Mouse (Mus musculus) MEL-GATA-1-ER (cell line): ENCODE measurements around the gene Nos1.

Source experiments
- DNase-seq: peaks from one replicate; pipeline ENCODE4 v3.0.0-alpha.2; 2012; ENCODE audit warnings: low read depth; ENCODE audit errors: extremely low read depth

Gene Nos1

DNA sequence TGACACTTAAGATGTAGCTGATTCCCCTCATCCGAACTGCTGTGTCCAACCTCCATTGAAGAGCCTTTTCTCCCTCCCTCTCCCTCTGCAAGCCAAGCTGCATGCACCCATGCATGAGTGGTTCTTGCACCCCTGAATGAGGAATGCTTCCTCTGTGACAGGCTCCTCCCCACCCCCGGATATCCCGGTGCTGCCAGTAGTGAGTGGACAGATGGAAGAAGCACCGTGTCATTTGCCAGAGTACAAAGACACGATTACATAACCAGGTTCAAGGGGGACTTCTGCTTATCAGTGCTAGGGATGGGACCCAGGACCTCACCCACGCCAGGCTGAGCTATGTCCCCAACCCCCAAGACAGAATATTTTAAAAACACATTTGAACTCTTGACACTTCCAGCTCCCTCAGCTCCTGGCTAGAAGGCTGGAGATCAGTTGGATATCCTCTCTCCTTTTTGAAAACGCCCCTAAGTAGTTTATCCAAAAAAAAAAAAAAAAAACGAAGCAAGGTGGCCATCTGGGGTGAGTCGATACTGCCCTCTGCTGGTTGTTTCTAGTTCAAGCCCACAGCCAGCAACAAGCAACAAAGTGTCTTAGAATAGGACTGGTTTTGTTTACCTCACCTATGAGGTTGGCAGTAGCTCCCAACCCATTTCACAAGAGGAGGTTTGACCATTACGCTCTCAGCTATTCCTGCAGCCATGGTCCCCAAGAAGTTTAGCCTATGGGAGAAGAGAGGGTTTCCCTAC, 175.0 kb downstream of the Nos1 start:
- peak; percentile 20 for DNase-seq

DNA sequence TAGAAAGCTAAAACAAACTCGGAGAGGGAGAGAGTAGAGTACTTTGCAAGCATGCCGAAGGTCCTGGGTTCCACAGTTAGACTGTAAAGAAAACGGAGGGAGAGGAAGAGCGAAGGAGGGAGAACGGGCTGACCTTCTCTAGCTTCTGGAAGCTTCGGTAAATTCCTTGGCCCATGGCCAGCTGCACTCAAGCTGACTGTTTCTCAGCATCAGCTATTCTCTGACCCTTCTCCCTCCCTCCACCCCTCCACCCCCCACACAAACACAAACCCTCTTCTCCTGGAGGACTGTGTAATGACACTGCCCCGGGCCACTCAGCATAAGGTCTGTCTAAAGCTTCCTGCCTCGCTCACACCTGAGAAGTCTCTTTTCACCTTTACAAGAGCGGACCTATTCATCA, 183.9 kb downstream of the Nos1 start:
- no peak for DNase-seq

DNA sequence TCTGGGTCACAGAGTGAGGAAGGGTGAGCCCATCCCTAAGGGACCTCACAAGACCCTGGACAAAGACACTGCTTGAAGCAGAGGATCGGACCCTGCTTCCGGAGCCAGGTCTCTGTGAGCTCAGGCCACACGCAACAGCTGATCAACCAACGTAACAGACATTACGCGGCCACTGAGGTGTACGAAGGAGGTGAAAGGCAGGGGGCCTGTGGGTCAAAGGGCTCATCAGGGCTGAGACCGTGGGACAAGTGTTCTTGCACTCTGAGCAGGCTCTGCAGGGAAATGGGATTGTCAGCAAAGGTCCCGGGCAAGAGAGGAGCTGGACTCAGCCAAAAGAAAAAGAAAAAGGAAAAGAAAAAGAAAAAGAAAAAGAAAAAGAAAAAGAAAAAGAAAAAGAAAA, 186.1 kb downstream of the Nos1 start:
- DNase-seq, result no peak

DNA sequence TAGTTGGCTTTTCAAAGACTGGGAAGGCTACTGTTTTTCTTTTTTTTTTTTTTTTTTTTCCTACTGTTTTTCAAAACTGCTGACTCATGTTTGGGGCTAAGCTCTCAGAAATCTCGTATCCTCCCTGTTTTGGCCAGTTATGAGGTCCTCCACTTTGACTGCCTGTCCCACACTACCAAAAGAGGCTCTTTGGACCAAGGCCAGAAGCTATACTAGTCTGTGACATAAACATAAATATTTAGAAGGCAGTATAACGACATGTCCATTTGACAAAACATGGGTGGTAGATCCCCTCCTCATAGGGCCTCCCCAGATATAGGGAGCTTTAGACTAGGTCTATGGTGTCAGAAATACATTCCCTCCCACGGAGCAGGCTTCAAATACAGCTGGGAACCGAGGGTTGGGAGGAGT, 186.8 kb downstream of the Nos1 start:
- DNase-seq, result no peak

DNA sequence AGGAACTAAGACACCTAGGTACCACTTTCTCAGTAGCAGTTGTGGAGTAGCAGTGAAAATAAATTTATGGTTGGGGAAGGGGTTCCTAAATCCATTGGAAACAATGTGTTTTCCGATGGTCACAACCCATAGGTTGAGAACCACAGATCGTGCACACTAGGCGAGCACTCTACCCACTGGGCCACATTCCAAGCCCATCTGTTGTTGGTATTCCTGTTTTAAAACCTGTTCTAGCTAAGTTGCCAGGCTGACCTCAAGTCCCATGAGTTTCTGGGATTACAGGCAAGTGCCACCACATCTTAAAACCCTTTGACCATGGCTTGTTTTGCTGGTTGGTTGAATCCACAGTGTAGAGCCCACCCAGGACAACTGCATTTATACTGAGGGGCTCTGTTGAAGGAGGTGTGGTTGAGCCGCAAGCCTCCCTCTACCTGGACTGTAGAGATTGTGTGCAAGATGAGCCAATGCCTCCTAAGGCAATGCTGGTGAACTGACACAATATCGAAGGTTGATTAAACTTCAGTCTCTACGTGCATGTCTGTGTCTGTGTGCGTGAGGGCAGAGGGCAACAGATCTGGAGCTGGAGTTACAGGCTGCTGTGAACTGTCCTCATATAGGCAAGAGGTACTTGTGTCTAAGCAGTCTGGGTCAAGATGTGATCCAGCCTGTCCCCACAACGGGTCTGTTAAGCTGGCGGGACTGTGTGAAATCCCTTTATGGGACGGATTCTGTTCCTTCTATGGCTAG, 189.0 kb downstream of the Nos1 start:
- DNase-seq, result no peak

DNA sequence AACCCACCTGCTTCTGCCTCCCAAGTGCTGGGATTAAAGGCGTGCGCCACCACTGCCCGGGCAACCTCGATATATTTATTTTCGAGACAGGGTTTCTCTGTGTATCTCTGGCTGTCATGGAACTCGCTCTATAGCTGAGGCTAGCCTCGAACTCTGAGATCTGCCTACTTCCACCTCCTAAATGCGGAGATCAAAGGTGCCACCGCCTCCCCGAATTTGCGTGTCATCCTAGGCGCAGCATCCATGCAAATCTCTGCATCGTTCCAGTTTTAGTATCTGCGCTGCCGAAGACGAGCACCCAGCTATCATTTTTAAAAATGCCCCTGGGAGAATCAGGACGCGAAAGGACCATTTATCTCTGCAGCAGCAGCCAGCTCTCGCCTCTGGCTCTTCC, 195.4 kb downstream of the Nos1 start:
- DNase-seq, result no peak

DNA sequence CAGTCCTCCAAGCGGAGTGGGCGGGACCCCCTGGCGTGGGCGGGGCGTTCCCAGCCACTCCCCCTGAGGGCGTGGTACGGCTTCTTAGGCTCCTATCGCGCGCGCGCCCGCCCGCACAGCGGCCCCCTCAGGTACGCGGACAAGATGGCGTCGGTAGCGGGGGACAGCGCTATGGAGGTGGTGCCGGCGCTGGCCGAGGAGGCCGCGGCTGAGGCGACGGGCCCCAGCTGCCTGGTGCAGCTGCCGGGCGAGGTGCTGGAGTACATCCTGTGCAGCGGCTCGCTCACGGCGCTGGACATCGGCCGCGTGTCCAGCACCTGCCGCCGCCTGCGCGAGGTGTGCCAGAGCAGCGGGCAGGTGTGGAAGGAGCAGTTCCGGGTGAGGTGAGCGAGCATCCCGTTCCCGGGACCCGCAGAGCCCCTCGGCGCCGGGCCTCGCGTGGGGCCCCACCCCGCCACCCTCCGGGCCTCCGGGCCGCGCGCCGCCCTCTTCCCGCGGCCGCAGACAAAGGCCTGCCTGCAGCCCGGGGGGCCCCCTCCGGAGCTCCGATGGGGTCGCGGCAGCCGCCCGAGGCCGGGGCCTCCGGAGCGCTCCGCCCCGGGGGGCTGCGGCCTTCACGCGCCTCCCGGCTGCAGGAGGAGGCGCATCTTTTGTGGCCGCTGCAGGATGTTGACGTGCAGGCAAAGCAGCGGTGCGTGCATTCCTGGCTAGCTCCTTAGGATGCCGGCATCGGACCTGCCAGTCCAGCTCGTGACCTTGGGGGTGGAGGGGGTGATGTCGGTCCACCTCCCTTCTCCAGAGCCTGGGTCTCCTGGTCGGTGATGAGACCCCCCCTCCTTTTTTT, 196.0 kb downstream of the Nos1 start, which contains the start of gene Fbxo21:
Gene Fbxo21 (plus strand): TSS at position 74 of the 844 bp plus-strand sequence.
- DNase-seq, result peak; percentile 76

DNA sequence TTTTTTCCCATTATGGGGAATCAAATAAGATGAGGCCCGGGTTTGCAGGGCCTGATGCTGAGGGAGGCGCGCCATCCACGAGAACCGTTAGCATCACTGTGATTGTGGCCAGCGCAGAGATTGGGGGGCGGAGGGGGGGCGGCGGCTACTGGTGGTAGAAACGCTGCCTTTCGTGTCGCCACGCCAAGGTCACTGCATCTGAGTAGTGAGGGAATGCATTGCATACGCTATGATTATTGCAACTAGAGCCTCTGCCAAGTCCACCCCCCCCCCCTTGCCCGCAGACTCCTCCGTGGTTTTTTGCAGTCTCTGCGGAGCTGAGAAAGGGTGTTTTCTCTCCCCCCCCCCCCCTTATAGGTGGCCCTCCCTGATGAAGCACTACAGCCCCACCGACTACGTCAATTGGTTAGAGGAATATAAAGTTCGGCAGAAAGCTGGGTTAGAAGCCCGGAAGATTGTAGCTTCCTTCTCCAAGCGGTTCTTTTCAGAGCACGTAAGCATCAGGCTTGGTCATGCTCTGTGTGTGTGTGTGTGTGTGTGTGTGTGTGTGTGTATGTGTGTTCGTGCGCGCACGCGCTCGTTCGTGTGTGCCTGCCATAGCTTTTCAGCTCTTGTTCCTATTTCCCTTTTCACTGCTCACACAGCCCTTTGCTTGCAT, 196.8 kb downstream of the Nos1 start:
- DNase-seq, result no peak

DNA sequence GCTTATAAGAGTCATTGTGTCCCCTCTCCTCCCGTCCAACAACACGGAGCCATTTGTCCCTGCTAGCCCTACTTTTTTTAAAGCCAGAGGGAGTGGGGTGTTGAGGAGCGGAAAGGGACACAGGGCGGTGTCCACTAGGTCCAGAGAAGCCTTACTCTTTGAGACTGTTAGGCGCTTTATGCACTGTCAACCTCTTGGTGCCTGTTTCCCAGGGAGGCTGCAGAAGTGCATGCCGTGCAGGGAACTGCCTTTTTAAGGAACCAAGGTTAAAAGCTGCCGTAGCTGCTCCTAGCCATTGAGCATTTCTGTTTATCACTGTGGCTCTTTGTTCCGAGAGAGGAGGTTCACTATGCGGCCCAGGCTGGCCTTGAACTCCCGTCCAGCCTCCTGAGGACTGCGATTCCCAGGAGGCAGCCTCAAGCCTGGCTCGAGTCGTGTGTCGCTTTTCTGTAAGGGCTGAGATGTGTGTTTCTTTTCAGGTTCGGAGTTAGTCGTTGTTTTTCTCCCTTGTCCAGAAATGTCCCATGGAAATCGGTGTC, 197.4 kb downstream of the Nos1 start:
- no peak for DNase-seq

DNA sequence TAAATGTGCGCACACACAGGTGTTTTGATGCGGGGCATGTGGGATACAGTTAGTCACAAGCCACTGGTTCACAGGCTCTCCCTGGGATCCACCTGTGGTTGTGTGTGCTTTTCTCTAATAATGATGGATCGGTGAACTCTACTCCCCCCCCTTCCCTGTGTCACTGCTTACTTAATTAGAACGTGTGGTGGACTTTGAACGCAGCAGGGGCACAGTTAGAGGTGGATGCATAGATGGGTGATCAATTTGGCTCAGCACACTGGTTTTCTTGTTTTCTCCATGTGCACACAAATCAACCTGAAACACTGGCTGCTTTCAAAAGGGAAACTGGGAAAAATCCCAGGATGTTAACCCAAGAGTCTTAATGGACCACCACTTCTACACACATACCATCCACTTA, 198.2 kb downstream of the Nos1 start:
- no peak for DNase-seq

DNA sequence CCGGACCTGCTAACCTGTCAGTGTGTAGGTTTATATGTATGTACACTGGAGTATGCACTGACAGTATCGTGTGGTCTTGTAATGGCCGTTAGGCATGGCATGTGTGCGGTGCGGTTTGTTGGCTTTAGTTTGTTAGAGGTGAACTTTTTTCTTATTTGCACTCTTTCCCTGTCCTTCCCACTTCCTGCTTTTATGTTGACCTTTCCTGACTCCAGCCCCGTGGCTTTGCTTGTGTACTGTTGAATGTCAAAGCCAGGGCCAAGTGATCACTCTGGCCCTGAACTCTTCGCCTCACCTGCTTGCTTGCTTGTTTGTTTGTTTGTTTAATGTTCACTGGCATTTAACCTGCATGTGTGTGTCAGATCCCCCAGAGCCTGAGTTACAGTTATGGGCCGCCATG, 200.1 kb downstream of the Nos1 start:
- no peak for DNase-seq

DNA sequence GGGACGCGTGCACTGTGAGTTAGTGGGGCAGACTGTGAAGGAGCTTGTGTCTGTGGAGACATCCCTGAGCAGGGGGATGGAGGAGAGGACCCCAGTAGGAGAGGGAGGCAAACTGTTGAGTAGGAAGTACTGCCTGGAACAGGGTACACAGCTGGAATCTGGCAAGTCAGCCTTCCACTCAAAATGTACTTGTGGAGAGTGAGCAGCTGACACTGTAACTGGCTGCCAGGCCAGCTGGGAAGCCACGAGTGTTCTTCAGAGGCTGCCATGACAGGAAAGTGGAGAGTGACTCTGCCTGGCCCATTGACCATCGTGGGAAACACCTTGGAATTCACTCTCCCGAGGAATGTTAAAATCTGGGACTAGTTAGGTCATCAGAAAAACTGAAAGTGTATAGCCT, 201.1 kb downstream of the Nos1 start:
- DNase-seq, result no peak

DNA sequence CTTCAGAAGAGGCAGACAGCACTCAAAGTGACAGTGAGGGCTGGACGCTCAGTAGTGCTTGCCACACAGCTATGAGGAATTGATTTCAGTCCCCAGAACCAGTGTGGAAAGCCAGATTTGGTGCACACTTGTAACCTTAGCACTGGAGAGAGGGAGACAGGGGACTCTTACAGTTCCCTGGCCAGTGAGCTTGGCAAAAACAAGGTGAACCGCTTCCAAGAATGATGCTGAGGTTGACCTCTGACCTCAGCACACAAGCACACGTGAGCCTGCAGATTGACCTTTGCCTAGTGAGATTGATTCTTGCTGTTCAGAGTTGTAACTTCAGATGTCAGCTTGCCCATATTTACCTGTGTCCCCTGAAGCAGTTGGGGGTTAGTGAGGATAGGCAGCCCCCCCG, 205.5 kb downstream of the Nos1 start:
- no peak for DNase-seq

DNA sequence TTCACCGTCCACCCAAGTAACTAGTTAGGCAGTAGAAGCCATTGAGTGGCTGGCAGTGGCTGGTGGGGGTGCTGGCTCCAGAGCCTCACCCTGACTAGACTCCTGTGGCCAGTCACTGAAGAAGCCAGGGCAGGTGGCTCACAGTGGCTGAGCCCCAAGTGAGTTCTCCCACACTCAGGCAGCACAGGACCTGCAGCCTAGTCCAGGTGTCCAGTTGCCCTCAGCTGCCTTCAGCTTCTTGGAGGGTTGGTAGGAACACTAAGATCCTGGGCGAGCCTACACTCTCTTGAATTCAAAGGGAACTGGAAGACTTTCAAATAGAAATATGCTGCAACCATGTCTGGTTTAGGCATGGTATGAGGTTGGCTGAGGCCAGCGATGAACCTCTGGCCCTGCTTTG, 207.1 kb downstream of the Nos1 start:
- no peak for DNase-seq

DNA sequence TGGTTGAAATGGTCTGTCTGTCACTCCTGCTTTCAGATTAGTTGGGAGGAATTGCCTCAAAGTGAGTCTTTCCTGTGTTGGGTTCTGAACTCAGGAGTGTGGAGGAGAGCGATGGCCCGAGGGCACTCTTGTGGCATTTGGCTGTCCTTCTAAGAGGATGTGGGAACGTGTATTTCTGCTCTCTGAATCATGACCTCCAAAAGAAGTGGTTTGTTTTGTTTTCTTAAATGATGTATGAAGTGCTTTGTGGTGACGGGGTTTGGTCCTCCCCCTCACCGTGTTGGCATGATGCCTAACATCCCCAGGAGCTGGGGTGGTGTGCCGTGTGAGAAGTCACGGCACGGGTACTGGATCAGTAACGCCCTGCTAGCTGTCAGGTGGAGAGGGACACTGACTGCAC, 207.5 kb downstream of the Nos1 start:
- no peak for DNase-seq

DNA sequence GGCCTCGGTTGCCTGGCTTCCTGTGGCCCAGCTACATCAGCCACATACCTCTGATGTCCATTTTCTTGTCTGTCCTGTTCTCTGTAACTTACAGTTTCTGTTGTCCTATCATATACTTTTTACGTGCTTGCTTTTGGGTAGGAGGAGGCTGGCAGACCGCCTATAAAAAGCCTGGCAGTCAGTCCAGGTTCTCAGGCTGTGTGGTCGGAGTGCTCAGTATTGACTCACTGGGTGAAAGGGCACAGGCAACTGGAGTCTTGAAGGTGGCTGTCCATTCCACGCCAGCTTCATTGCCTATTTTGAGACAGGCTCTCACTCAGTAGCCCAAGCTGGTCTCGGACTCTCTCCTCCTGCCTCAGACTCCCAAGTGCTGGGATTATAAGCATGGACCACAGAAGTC, 208.9 kb downstream of the Nos1 start:
- no peak for DNase-seq

DNA sequence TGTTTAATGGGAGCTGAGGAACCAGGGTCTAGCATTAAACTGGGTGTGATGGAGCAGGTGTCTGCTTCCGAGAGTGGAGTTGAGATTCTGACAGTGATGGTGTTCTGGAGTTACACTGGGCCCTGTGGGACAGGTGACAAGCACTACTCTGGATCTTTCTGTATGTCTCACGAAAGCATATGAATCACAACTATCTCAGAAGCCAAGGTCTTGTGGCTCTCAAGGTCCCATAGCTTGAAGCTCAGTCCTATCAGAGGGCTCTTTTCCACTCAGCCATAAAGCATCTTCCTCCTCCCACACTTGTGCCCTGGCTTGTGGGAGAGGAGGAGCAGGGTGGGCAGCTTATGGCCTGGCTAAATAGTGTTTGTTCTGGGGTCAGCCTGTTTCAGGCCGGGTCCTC, 210.1 kb downstream of the Nos1 start:
- DNase-seq, result no peak

DNA sequence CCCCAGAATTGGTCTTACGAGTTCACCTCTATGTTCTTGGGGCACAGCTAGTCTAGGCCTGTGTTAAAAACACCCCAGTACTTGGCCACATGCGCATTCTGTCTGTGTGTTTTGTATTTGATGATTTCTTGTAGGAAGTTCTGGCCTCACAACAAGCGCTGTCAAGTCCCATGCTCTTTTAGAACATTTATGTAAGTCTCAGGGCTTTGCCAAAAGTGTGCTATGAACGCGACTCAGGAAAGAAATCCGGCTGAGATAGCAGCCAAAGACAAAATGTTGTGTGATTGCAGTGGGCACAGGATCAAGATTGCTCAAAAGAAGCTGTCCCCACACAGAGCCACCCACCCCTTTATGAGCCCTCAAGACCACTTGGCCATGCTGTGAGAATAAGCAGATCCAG, 212.7 kb downstream of the Nos1 start:
- no peak for DNase-seq

DNA sequence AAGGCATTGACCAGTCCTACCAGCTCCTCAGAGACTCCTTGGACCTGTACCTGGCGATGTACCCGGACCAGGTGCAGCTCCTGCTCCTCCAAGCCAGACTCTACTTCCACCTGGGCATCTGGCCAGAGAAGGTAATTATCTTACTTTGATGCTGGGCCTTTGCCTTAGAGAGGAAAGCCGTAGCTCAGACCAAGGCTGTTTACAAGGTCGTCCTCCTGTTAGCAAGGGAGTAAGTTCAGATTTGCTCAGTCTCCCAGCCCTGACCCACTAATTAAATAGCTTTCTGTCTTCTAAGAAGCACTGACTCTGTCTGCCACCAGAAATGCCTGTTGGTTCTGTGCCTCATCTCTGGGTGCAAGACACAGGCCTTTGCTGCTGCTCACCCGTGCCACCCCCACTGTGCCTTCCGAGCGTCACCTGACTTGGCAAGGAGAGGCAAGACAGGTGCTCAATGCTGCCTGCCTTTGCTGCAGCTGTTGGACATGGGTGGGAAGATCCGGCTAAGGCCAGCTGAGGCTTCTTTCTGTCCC, 214.6 kb downstream of the Nos1 start:
- no peak for DNase-seq

DNA sequence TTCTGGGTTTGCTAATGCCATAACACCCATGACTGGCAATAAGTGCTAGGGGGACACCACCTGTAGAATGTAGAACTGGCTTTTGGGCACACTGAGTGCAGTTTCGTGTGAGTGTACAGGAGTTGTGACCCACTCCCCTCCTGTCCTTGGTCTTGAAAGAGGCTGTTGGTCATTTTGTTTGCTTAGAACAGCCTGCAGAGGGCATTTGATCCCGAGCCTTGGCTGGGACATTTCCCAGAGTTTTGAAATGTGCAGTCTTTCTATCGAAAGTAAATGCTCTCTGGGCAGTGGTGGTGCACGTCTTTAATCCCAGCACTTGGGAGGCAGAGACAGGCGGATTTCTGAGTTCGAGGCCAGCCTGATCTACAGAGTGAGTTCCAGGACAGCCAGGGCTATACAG, 215.1 kb downstream of the Nos1 start:
- DNase-seq, result no peak

DNA sequence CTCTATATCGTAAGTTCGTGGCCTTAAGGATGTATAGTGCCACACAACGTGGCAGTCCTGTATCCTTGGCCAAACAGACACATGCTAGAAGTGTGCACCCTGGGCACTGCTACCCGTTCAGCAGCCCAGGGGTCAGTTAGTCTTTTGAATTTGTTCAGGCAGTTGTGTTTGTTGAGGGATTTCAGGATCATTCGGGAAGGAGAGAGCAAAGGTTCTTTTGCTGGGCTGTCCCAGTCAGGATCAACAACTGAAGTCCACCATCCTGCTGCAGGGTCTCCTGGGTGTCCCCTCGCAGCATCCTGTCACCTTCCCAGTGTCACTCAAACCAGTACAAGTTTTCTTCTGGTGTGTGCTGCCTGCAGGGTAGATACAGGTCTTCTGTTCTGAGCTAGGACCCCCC, 215.7 kb downstream of the Nos1 start:
- DNase-seq, result no peak
